Mouse (Mus musculus) duodenum, adult 2 months (tissue): Measurements from ENCODE around the gene Thap11. TPM values are rescaled to one million over a fixed set of nuclear protein-coding genes. Genes with fewer than 3 reads are reported as not detected.

Experiments
- polyA plus RNA-seq: library from polyadenylated mRNA; depleted of rRNA; stranded (reverse); fragments of >200 nt; gene quantifications from 2 replicates; pipeline ENCODE4 v1.2.3, GENCODE M21; 2012; ENCODE audit warnings: low replicate concordance; rRNA removed

Thap11 gene
- polyA plus RNA-seq, result 35.4 and 36.7 TPM in 2 replicates

GRCm38 (mm10) chr8:105854715-105855216 is at the start of gene Thap11:
Thap11 (plus strand) TSS chr8:105855132.

GRCm38 (mm10) chr8:105826861-105827848 is 27.8 kb upstream of the Thap11 start, which contains the start of the genes Ranbp10 and Tsnaxip1:
Ranbp10 (minus strand) TSS chr8:105827350.
Tsnaxip1 (plus strand) TSS chr8:105827731.

GRCm38 (mm10) chr8:105853178-105853577 is 1.8 kb upstream of the Thap11 start, which contains the start of gene Cenpt:
Cenpt (minus strand) TSS chr8:105853278.

GRCm38 (mm10) chr8:105860143-105860981 is 5.4 kb downstream of the Thap11 start, which contains the start of gene Nutf2:
Nutf2 (plus strand) TSS chr8:105860580.

GRCm38 (mm10) chr8:105880754-105881520 is 26.0 kb downstream of the Thap11 start, which contains the start of gene Edc4:
Edc4 (plus strand) TSS chr8:105880881.

GRCm38 (mm10) chr8:105893339-105893738 is 38.4 kb downstream of the Thap11 start, which contains the start of gene Nrn1l:
Nrn1l (plus strand) TSS chr8:105893567.

GRCm38 (mm10) chr8:105900180-105900940 is 45.4 kb downstream of the Thap11 start, which contains the start of gene Pskh1:
Pskh1 (plus strand) TSS chr8:105900441.

Other genes starting within 250 kb of the Thap11 start
- gene Ripor1, start 249.9 kb upstream of the Thap11 start, polyA plus RNA-seq, result 7.7 and 13.9 TPM in 2 replicates
- gene Ctcf, start 218.6 kb upstream of the Thap11 start, polyA plus RNA-seq, result 5.0 and 7.2 TPM in 2 replicates
- 0.31 TPM in 1 of 2 replicates, not detected in the other for gene Agrp, start 217.7 kb upstream of the Thap11 start, polyA plus RNA-seq
- gene Carmil2, start 168.9 kb upstream of the Thap11 start, polyA plus RNA-seq, result 3.2 and 7.0 TPM in 2 replicates
- 29.2 and 30.8 TPM in 2 replicates for gene Acd, start 154.0 kb upstream of the Thap11 start, polyA plus RNA-seq
- 6.5 and 10.2 TPM in 2 replicates for gene Pard6a, start 154.0 kb upstream of the Thap11 start, polyA plus RNA-seq
- not detected in 2 replicates for gene 4933405L10Rik, start 147.5 kb upstream of the Thap11 start, polyA plus RNA-seq
- 4.9 and 7.9 TPM in 2 replicates for gene Enkd1, start 146.9 kb upstream of the Thap11 start, polyA plus RNA-seq
- 8.5 and 9.1 TPM in 2 replicates for gene Gfod2, start 96.5 kb upstream of the Thap11 start, polyA plus RNA-seq
- gene Ranbp10, start 27.8 kb upstream of the Thap11 start, polyA plus RNA-seq, result 10.6 and 13.2 TPM in 2 replicates
- gene Tsnaxip1, start 27.4 kb upstream of the Thap11 start, polyA plus RNA-seq, result not detected in 2 replicates
- 6.6 and 8.0 TPM in 2 replicates for gene Cenpt, start 1.9 kb upstream of the Thap11 start, polyA plus RNA-seq
- 12.9 and 22.5 TPM in 2 replicates for gene Nutf2, start 5.4 kb downstream of the Thap11 start, polyA plus RNA-seq
- gene Edc4, start 25.7 kb downstream of the Thap11 start, polyA plus RNA-seq, result 39.6 and 49.7 TPM in 2 replicates
- gene Nrn1l, start 38.4 kb downstream of the Thap11 start, polyA plus RNA-seq, result 1.1 and 3.3 TPM in 2 replicates
- gene Pskh1, start 45.3 kb downstream of the Thap11 start, polyA plus RNA-seq, result 16.1 and 18.3 TPM in 2 replicates
- 12.5 and 3,063 TPM in 2 replicates for gene Ctrl, start 78.7 kb downstream of the Thap11 start, polyA plus RNA-seq
- gene Psmb10, start 83.3 kb downstream of the Thap11 start, polyA plus RNA-seq, result 565 and 991 TPM in 2 replicates
- gene Lcat, start 88.2 kb downstream of the Thap11 start, polyA plus RNA-seq, result 0.97 and 1.4 TPM in 2 replicates
- 6.2 and 9.9 TPM in 2 replicates for gene Slc12a4, start 111.0 kb downstream of the Thap11 start, polyA plus RNA-seq
- gene Dpep3, start 124.3 kb downstream of the Thap11 start, polyA plus RNA-seq, result 0.15 and 0.34 TPM in 2 replicates
- gene Dus2, start 136.2 kb downstream of the Thap11 start, polyA plus RNA-seq, result 1.9 and 5.0 TPM in 2 replicates
- not detected in 2 replicates for gene Dpep2nb, start 150.8 kb downstream of the Thap11 start, polyA plus RNA-seq
- 4.9 and 5.3 TPM in 2 replicates for gene Ddx28, start 156.8 kb downstream of the Thap11 start, polyA plus RNA-seq
- 7.6 and 11.6 TPM in 2 replicates for gene Nfatc3, start 203.7 kb downstream of the Thap11 start, polyA plus RNA-seq